Mouse (Mus musculus) forebrain, embryonic 12.5 days (tissue): ENCODE measurements around the gene Nudcd3. TPM values are rescaled to one million over a fixed set of nuclear protein-coding genes. Genes with fewer than 3 reads are reported as not detected.
A peak's percentile ranks its signal among the peaks of the same experiment; 100 is the strongest.

Experiments used
- ATAC-seq: fragments of 200-750 bp; cut with Nextera tagmentation; 2 replicates; pipeline ENCODE4 v1.8.0; 2017; ENCODE audit warnings: moderate TSS enrichment; ENCODE audit not compliant: low FRiP score
- H3K27ac ChIP-seq: fragments of 300-500 bp; sonication (generic); 2 replicates; pipeline ENCODE4 v1.5.1; 2016; ENCODE audit warnings: mild to moderate bottlenecking
- H3K27me3 ChIP-seq: fragments of 300-500 bp; sonication (generic); 2 replicates; pipeline ENCODE4 v1.6.1; 2016; ENCODE audit warnings: mild to moderate bottlenecking
- H3K36me3 ChIP-seq: fragments of 300-500 bp; sonication (generic); replicated peaks from 2 replicates; pipeline ENCODE4 v1.6.1; 2016; ENCODE audit warnings: mild to moderate bottlenecking
- H3K4me1 ChIP-seq: fragments of 300-500 bp; sonication (generic); 2 replicates; pipeline ENCODE4 v1.6.1; 2016
- H3K4me2 ChIP-seq: fragments of 300-500 bp; sonication (generic); 2 replicates; pipeline ENCODE4 v1.6.1; 2016; ENCODE audit warnings: mild to moderate bottlenecking, moderate library complexity
- H3K4me3 ChIP-seq: fragments of 300-500 bp; sonication (generic); replicated peaks from 2 replicates; pipeline ENCODE4 v1.5.1; 2016; ENCODE audit warnings: mild to moderate bottlenecking
- H3K9ac ChIP-seq: fragments of 300-500 bp; sonication (generic); 2 replicates; pipeline ENCODE4 v1.6.1; 2016; ENCODE audit warnings: mild to moderate bottlenecking
- H3K9me3 ChIP-seq: fragments of 300-500 bp; sonication (generic); 2 replicates; pipeline ENCODE4 v1.6.1; 2016
- WGBS: fragments of 180-500 bp; shearing (Covaris S2); methylation state at CpG from one replicate; pipeline ENCODE4 v1.1.7; 2016; 5-methylcytosine and 5-hydroxymethylcytosine counted together
- polyA plus RNA-seq: library from polyadenylated mRNA; unstranded; fragments of >200 nt; fragmentation: Nextera tagmentation; extraction: Ambion mirVana; gene quantifications from 2 replicates; pipeline ENCODE4 v1.2.1, GENCODE M21; 2016

Gene Nudcd3
- polyA plus RNA-seq, 1 experiment from 2014 or later = 60.5 TPM

- Histone ChIP-seq H3K4me2 (peak within 1 kb of the TSS; percentile 97), H3K27me3 (no peaks in the 10 kb centered on the region), H3K4me1 (peaks cover 25% of the 10 kb centered on the region), H3K36me3 (no peaks in the 10 kb centered on the region), H3K9ac (peak within 1 kb of the TSS; percentile 89), H3K27ac (peak within 1 kb of the TSS; percentile 95), H3K4me3 (peak within 1 kb of the TSS; percentile 97), H3K9me3 (no peaks in the 10 kb centered on the region)
- peak; percentile 73 for ATAC-seq
- 1% methylated on average over 35 of the region's 35 CpGs for WGBS
Observed at GRCm38 (mm10) chr11:6199410-6200086, 667 bp downstream of the Nudcd3 start, which contains the start of gene A730071L15Rik. A730071L15Rik (plus strand) TSS chr11:6200029.

- Histone ChIP-seq H3K27ac (no peak overlapping the region), H3K9ac (no peak overlapping the region), H3K4me1 (peaks cover 25% of the 10 kb centered on the region), H3K36me3 (no peaks in the 10 kb centered on the region), H3K4me3 (peak overlapping the region; percentile 97; the same call in 1 of the 2 replicates), H3K9me3 (no peaks in the 10 kb centered on the region), H3K27me3 (no peaks in the 10 kb centered on the region), H3K4me2 (peak overlapping the region; percentile 97)
- ATAC-seq = no peak
- 94% methylated on average over 4 of the region's 4 CpGs for WGBS
Observed at GRCm38 (mm10) chr11:6198449-6198848, 1.8 kb downstream of the Nudcd3 start.

- Histone ChIP-seq H3K27me3 (no peaks in the 10 kb centered on the region), H3K9me3 (no peaks in the 10 kb centered on the region), H3K27ac (no peak overlapping the region), H3K4me3 (no peak overlapping the region), H3K36me3 (peaks cover 14% of the 10 kb centered on the region), H3K4me2 (no peak overlapping the region), H3K4me1 (peaks cover 25% of the 10 kb centered on the region), H3K9ac (no peak overlapping the region)
- WGBS = 91% methylated on average over 8 of the region's 8 CpGs
- no peak for ATAC-seq
Observed at GRCm38 (mm10) chr11:6196780-6197179, 3.4 kb downstream of the Nudcd3 start.

GRCm38 (mm10) chr11:6187878-6188277 lies 12.3 kb downstream of the Nudcd3 start:
- Histone ChIP-seq H3K4me2 (no peak overlapping the region), H3K27ac (no peak overlapping the region), H3K27me3 (no peaks in the 10 kb centered on the region), H3K9me3 (no peaks in the 10 kb centered on the region), H3K36me3 (peaks cover 25% of the 10 kb centered on the region), H3K4me3 (no peak overlapping the region), H3K9ac (no peak overlapping the region), H3K4me1 (peaks cover 10% of the 10 kb centered on the region; the same call in 1 of the 2 replicates)
- peak; percentile 72; the same call in 1 of the 2 replicates for ATAC-seq
- 5% methylated on average over 2 of the region's 2 CpGs for WGBS

- ATAC-seq = no peak
- Histone ChIP-seq H3K4me3 (no peak overlapping the region), H3K27ac (no peak overlapping the region), H3K4me2 (no peak overlapping the region), H3K36me3 (peaks cover 20% of the 10 kb centered on the region), H3K4me1 (peaks cover 10% of the 10 kb centered on the region; the same call in 1 of the 2 replicates), H3K27me3 (no peaks in the 10 kb centered on the region), H3K9ac (no peak overlapping the region), H3K9me3 (no peaks in the 10 kb centered on the region)
- 88% methylated on average over 3 of the region's 3 CpGs for WGBS
Observed at GRCm38 (mm10) chr11:6187399-6187798, 12.8 kb downstream of the Nudcd3 start.

GRCm38 (mm10) chr11:6184202-6184935 lies 15.8 kb downstream of the Nudcd3 start:
- no peak for ATAC-seq
- H3K4me2 ChIP-seq = no peak overlapping the region
- no peak overlapping the region for H3K27ac ChIP-seq
- WGBS = 83% methylated on average over 11 of the region's 11 CpGs
- H3K9me3 ChIP-seq = no peaks in the 10 kb centered on the region
- no peak overlapping the region for H3K4me3 ChIP-seq
- H3K36me3 ChIP-seq = peaks cover 10% of the 10 kb centered on the region; the same call in 1 of the 2 replicates
- H3K27me3 ChIP-seq = no peaks in the 10 kb centered on the region
- H3K4me1 ChIP-seq = peaks cover 17% of the 10 kb centered on the region; the same call in 1 of the 2 replicates
- no peak overlapping the region for H3K9ac ChIP-seq

GRCm38 (mm10) chr11:6183246-6183645 lies 17.0 kb downstream of the Nudcd3 start:
- Histone ChIP-seq H3K9me3 (no peaks in the 10 kb centered on the region), H3K4me2 (no peak overlapping the region), H3K27ac (no peak overlapping the region), H3K9ac (no peak overlapping the region), H3K27me3 (no peaks in the 10 kb centered on the region), H3K4me3 (no peak overlapping the region), H3K4me1 (peaks cover 27% of the 10 kb centered on the region), H3K36me3 (peaks cover 10% of the 10 kb centered on the region; the same call in 1 of the 2 replicates)
- ATAC-seq = no peak
- 82% methylated on average over 2 of the region's 2 CpGs for WGBS

- no peak overlapping the region for H3K4me3 ChIP-seq
- peaks cover 32% of the 10 kb centered on the region for H3K4me1 ChIP-seq
- WGBS = 47% methylated on average over 6 of the region's 6 CpGs
- no peak overlapping the region for H3K4me2 ChIP-seq
- ATAC-seq = no peak
- H3K9me3 ChIP-seq = no peaks in the 10 kb centered on the region
- H3K9ac ChIP-seq = no peak overlapping the region
- no peaks in the 10 kb centered on the region for H3K36me3 ChIP-seq
- no peak overlapping the region for H3K27ac ChIP-seq
- H3K27me3 ChIP-seq = no peaks in the 10 kb centered on the region
Observed at GRCm38 (mm10) chr11:6180811-6181399, 19.3 kb downstream of the Nudcd3 start.

GRCm38 (mm10) chr11:6179194-6179593 lies 21.0 kb downstream of the Nudcd3 start:
- Histone ChIP-seq H3K4me3 (no peak overlapping the region), H3K9ac (no peak overlapping the region), H3K27me3 (no peaks in the 10 kb centered on the region), H3K4me1 (peaks cover 29% of the 10 kb centered on the region), H3K27ac (peak overlapping the region; percentile 51; the same call in 1 of the 2 replicates), H3K9me3 (no peaks in the 10 kb centered on the region), H3K36me3 (no peaks in the 10 kb centered on the region), H3K4me2 (no peak overlapping the region)
- no peak for ATAC-seq
- WGBS = 12% methylated on average over 8 of the region's 8 CpGs

GRCm38 (mm10) chr11:6178673-6179166 lies 21.5 kb downstream of the Nudcd3 start:
- Histone ChIP-seq H3K4me1 (peaks cover 25% of the 10 kb centered on the region), H3K27me3 (no peaks in the 10 kb centered on the region), H3K4me3 (no peak overlapping the region), H3K36me3 (no peaks in the 10 kb centered on the region), H3K9me3 (no peaks in the 10 kb centered on the region), H3K27ac (0 out of 2 replicates have a peak overlapping the region, but pooled peaks have one; percentile 51), H3K9ac (no peak overlapping the region), H3K4me2 (no peak overlapping the region)
- 24% methylated on average over 2 of the region's 2 CpGs for WGBS
- ATAC-seq = no peak

GRCm38 (mm10) chr11:6177781-6178420 lies 22.3 kb downstream of the Nudcd3 start:
- Histone ChIP-seq H3K9ac (no peak overlapping the region), H3K4me3 (no peak overlapping the region), H3K4me2 (no peak overlapping the region), H3K9me3 (no peaks in the 10 kb centered on the region), H3K27ac (no peak overlapping the region), H3K36me3 (no peaks in the 10 kb centered on the region), H3K27me3 (no peaks in the 10 kb centered on the region), H3K4me1 (peaks cover 22% of the 10 kb centered on the region)
- ATAC-seq = no peak
- WGBS = 72% methylated on average over 8 of the region's 8 CpGs

GRCm38 (mm10) chr11:6175506-6175905 lies 24.7 kb downstream of the Nudcd3 start:
- Histone ChIP-seq H3K4me3 (no peak overlapping the region), H3K27ac (no peak overlapping the region), H3K4me1 (peaks cover 22% of the 10 kb centered on the region), H3K27me3 (no peaks in the 10 kb centered on the region), H3K4me2 (no peak overlapping the region), H3K9ac (no peak overlapping the region), H3K36me3 (no peaks in the 10 kb centered on the region), H3K9me3 (no peaks in the 10 kb centered on the region)
- no peak for ATAC-seq
- 89% methylated on average over 1 of the region's 1 CpGs for WGBS
